Mouse (Mus musculus) hindlimb bud, embryonic 11.5 days (tissue): ENCODE measurements around the gene Bco1.

Experiments
- DNase-seq: peaks from one replicate; pipeline ENCODE4 v3.0.0-alpha.2; 2012; ENCODE audit warnings: low read depth, low spot score; ENCODE audit errors: extremely low spot score

Gene Bco1

GRCm38 (mm10) chr8:117136763-117137162 lies 41.1 kb downstream of the Bco1 start:
- no peak for DNase-seq

GRCm38 (mm10) chr8:117137357-117137756 lies 41.7 kb downstream of the Bco1 start:
- no peak for DNase-seq

- no peak for DNase-seq
Observed at GRCm38 (mm10) chr8:117148520-117148919, 52.9 kb downstream of the Bco1 start.

GRCm38 (mm10) chr8:117156149-117156548 lies 60.5 kb downstream of the Bco1 start:
- DNase-seq = no peak

- no peak for DNase-seq
Observed at GRCm38 (mm10) chr8:117156866-117157768, 61.5 kb downstream of the Bco1 start.

GRCm38 (mm10) chr8:117157769-117158091 lies 62.1 kb downstream of the Bco1 start:
- DNase-seq = peak; percentile 78

- no peak for DNase-seq
Observed at GRCm38 (mm10) chr8:117158135-117158761, 62.6 kb downstream of the Bco1 start, which contains the start of gene Gan. Gan (plus strand) TSS chr8:117158135.

GRCm38 (mm10) chr8:117159031-117159430 lies 63.4 kb downstream of the Bco1 start:
- no peak for DNase-seq

GRCm38 (mm10) chr8:117164912-117165311 lies 69.3 kb downstream of the Bco1 start:
- DNase-seq = no peak

- DNase-seq = no peak
Observed at GRCm38 (mm10) chr8:117165542-117165941, 69.9 kb downstream of the Bco1 start.

- no peak for DNase-seq
Observed at GRCm38 (mm10) chr8:117166515-117166914, 70.9 kb downstream of the Bco1 start.

GRCm38 (mm10) chr8:117167243-117167883 lies 71.7 kb downstream of the Bco1 start:
- no peak for DNase-seq

GRCm38 (mm10) chr8:117168378-117168777 lies 72.7 kb downstream of the Bco1 start:
- DNase-seq = no peak

- DNase-seq = no peak
Observed at GRCm38 (mm10) chr8:117171826-117172225, 76.2 kb downstream of the Bco1 start.

- no peak for DNase-seq
Observed at GRCm38 (mm10) chr8:117172904-117173303, 77.2 kb downstream of the Bco1 start.

- no peak for DNase-seq
Observed at GRCm38 (mm10) chr8:117173690-117174089, 78.0 kb downstream of the Bco1 start.

- no peak for DNase-seq
Observed at GRCm38 (mm10) chr8:117174536-117174935, 78.9 kb downstream of the Bco1 start.

GRCm38 (mm10) chr8:117176308-117176707 lies 80.7 kb downstream of the Bco1 start:
- no peak for DNase-seq

- no peak for DNase-seq
Observed at GRCm38 (mm10) chr8:117177236-117177635, 81.6 kb downstream of the Bco1 start.

GRCm38 (mm10) chr8:117178039-117178438 lies 82.4 kb downstream of the Bco1 start:
- no peak for DNase-seq

GRCm38 (mm10) chr8:117178676-117179075 lies 83.0 kb downstream of the Bco1 start:
- no peak for DNase-seq

- DNase-seq = no peak
Observed at GRCm38 (mm10) chr8:117182746-117183145, 87.1 kb downstream of the Bco1 start.
